Mouse (Mus musculus) ES-CJ7 (cell line): ENCODE data around the gene Lix1l.
"Not testable (repeated sequence)": the region's sequence is repeated elsewhere in the genome, so short reads cannot be mapped to it uniquely, and the experiment has no call there.

Experiments
- DNase-seq: peaks from one replicate; pipeline ENCODE4 v3.0.0; 2011; ENCODE audit warnings: low read depth, low spot score

Lix1l gene

GRCm38 (mm10) chr3:96581771-96582515 is 19.0 kb upstream of the Lix1l start:
- DNase-seq = no peak

- DNase-seq = no peak
Observed at GRCm38 (mm10) chr3:96583386-96583785, 17.6 kb upstream of the Lix1l start.

DNA sequence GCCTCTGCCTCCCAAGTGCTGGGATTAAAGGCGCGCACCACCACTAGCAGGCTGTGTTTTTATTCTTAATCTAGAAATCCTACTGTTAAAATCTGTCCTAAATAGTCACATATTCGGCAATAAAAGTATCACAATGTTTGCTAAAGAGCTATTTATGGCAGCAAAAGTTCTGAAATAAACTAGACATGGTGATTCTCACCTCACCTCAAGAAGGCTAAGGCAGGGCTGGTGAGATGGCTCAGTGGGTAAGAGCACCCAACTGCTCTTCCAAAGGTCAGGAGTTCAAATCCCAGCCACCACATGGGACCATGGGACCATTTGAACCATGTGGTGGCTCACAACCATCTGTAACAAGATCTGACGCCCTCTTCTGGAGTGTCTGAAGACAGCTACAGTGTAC is 10.3 kb upstream of the Lix1l start:
- DNase-seq = no peak

GRCm38 (mm10) chr3:96593374-96593773 is 7.6 kb upstream of the Lix1l start:
- DNase-seq = no peak

GRCm38 (mm10) chr3:96593790-96594560 is 7.0 kb upstream of the Lix1l start, which contains the start of gene Polr3gl:
TSS of gene Polr3gl (minus strand) at chr3:96594181.
- peak; percentile 95 for DNase-seq

GRCm38 (mm10) chr3:96594851-96595250 is 6.1 kb upstream of the Lix1l start:
- DNase-seq = no peak

- DNase-seq = no peak
Observed at GRCm38 (mm10) chr3:96595661-96596060, 5.3 kb upstream of the Lix1l start.

DNA sequence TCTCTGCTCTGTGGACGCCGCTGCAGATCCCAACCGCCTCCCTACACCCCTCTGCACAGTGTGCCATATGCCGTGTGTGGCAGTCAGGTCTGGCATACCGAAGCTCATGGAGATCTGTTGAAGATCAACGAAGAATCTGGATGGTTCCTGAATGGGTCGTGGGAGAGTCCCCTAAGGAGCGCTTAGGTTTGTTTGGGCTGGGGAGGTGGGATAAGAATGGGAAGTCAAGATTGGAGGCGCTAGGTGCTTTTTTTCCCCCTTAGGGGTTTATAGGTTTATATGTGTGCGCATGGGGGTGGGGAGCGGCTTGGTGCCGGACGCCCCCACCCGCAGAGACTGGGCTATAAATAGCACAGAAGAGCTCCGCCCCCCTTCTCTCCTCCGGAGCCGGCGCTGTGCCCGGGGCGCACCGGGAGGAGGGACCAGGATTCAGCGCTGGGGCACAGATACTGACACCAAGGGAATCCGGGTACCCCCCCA is 4.7 kb upstream of the Lix1l start, which contains the start of gene Ankrd34a:
TSS of gene Ankrd34a (plus strand) at position 409 of the 480 bp plus-strand sequence.
- no peak for DNase-seq

- DNase-seq = no peak
Observed at GRCm38 (mm10) chr3:96596855-96597254, 4.1 kb upstream of the Lix1l start.

DNA sequence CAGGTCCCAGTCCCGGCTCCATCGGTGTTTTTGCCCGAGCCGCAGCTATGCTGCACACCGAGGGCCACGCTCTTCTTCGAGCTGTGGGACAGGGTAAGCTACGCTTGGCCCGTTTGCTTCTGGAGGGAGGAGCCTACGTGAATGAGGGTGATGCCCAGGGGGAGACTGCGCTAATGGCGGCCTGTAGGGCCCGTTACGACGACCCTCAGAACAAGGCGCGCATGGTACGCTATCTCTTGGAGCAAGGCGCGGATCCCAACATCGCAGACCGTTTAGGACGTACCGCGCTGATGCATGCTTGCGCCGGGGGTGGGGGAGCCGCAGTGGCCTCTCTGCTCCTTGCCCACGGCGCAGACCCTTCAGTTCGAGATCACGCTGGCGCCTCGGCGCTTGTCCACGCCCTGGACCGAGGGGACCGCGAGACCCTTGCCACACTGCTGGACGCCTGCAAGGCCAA is 3.5 kb upstream of the Lix1l start:
- no peak for DNase-seq

- peak; percentile 52 for DNase-seq
Observed at GRCm38 (mm10) chr3:96598156-96599068, 2.5 kb upstream of the Lix1l start.

- DNase-seq = no peak
Observed at GRCm38 (mm10) chr3:96599069-96599393, 1.9 kb upstream of the Lix1l start.

GRCm38 (mm10) chr3:96599411-96599810 is 1.5 kb upstream of the Lix1l start:
- DNase-seq = no peak

- DNase-seq = no peak
Observed at GRCm38 (mm10) chr3:96601251-96601787, 370 bp downstream of the Lix1l start.

DNA sequence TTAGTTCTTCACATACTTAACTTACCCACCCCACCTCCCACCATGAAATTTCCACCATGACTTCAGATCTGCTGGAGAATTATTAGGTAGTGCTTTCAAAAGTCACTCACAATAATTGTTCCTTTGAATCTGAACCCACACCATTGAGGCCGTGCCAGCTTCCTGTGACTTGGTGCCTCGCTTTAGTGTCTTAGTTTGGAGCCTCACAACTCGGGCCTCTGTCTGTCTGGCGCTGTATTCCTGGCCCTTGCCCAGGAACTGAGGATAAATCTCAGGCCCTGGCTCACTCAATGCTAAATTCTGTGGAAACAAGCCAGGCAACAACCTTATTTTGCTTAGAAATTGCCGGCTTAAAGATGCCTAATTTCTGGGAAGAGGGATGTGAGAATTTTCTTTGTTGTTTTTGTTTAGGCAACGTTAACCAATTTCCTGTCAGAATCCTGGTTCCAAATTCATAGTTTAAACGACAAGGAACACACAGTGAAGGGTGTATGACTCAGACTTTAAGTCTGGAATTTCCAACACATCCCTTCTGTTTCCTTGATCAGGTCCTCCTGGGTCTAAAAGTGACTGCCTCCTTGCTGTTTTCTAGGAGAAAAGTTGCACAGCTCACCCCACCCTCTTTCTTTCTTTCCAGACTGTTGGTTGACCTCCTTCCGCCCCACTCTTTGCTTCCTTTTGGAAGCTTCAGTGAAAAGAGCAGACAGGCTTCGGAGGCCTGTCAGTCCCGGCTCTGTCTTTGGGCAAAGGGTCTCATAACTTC is 1.2 kb downstream of the Lix1l start:
- DNase-seq = no peak

DNA sequence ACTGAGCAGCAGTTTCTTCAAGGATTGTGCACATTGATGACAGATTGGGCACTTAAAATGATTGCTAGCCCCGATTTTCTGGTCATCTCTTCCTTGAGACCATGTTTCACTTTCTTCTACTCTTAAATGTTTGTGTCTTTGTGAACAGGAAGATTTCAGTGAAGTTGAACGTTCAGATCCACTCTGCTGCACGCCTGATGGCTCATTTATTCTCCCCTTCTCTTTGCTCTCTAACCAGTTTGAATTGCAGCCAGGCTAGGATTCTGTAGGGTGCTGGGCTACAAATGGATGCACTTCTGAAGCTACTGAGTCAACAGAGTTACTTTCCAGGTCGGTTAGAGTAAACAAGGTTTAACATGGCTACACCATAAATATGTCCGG is 1.7 kb downstream of the Lix1l start:
- no peak for DNase-seq

- no peak for DNase-seq
Observed at GRCm38 (mm10) chr3:96603311-96603710, 2.4 kb downstream of the Lix1l start.

- not testable (repeated sequence) for DNase-seq
Observed at GRCm38 (mm10) chr3:96606007-96606406, 5.1 kb downstream of the Lix1l start.

DNA sequence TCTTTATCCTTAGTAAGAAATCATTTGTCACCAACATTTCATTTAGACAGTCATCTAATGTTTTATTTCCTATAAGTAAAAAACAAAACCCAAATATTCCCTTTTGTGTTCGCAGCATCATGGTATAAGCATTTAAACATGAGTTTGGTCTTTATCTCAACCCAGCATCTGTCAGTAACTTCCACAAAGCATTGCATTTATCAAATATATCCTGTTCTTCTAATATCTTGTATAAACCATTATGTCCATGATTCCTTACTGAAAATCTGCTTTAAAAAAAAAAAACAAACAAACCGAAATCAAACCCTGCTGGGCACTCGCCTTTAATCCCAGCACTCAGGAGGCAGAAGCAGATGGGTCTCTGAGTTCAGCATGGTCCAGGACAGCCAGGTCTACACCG is 5.7 kb downstream of the Lix1l start:
- no peak for DNase-seq

DNA sequence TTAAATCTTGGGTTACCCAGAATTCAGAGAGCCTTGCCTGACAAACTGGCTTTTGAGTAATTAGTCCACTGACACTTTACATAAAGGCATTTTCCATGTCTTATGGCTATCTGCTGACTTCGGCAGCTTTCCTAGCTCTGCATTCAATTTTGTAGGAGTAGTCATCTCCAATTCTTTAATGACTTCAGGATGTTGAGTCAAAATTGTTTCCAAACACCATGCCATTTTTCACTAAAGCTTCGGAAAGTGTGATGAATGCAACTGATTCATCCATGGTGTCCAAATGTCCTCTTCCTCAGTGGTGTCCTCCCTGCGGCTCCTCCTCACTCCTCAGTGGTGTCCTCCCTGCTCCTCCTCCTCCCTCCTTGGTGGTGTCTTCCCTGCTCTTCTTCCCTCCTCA is 17.0 kb downstream of the Lix1l start:
- no peak for DNase-seq

- peak; percentile 57 for DNase-seq
Observed at GRCm38 (mm10) chr3:96623201-96623600, 22.3 kb downstream of the Lix1l start.
